Mouse (Mus musculus) gastrocnemius, postnatal 10 days (tissue): ENCODE results near the gene Rasl2-9. TPM values are rescaled to one million over a fixed set of nuclear protein-coding genes. Genes with fewer than 3 reads are reported as not detected.
A peak's percentile ranks its signal among the peaks of the same experiment; 100 is the strongest.
"Not testable (repeated sequence)": the region's sequence is repeated elsewhere in the genome, so short reads cannot be mapped to it uniquely, and the experiment has no call there.

Source experiments
- DNase-seq: peaks from one replicate; pipeline ENCODE4 v3.0.0; 2021; ENCODE audit warnings: mixed read lengths
- long read RNA-seq, 2 experiments: library from polyadenylated mRNA; stranded (forward); transcript quantifications; one replicate each; pipeline ENCODE4 v2.0.0; 2021
- total RNA-seq, 2 experiments: library from RNA; stranded (reverse); gene quantifications; 2 replicates each; pipeline ENCODE4 v1.2.3; 2021

The Rasl2-9 gene
- total RNA-seq, result 1 to 10 TPM; 2.4 to 2.6 TPM
- long read RNA-seq, experiment 1, result 0 reads
- long read RNA-seq, experiment 2, partial matches to known transcripts, result 0 of 3 reads
- long read RNA-seq, experiment 2, other reads (novel, unspliced or antisense), result 0 of 3 reads

GRCm38 (mm10) chr7:5125549-5126406, at the start of gene Rasl2-9:
Gene Rasl2-9, minus strand, starts transcription at chr7:5125950.
- DNase-seq, result peak; percentile 78

- DNase-seq, result not testable (repeated sequence)
Observed at GRCm38 (mm10) chr7:5149570-5149969, 23.8 kb upstream of the Rasl2-9 start, which contains the start of gene Vmn1r55. Gene Vmn1r55, minus strand, starts transcription at chr7:5149670.

- no peak for DNase-seq
Observed at GRCm38 (mm10) chr7:5125078-5125477, 672 bp downstream of the Rasl2-9 start.

- no peak for DNase-seq
Observed at GRCm38 (mm10) chr7:5116850-5117249, 8.9 kb downstream of the Rasl2-9 start, which contains the start of gene Rfpl4. Gene Rfpl4, minus strand, starts transcription at chr7:5116950.

GRCm38 (mm10) chr7:5112701-5113100, 13.0 kb downstream of the Rasl2-9 start:
- no peak for DNase-seq

- DNase-seq, result no peak
Observed at GRCm38 (mm10) chr7:5109301-5109700, 16.4 kb downstream of the Rasl2-9 start.

- no peak for DNase-seq
Observed at GRCm38 (mm10) chr7:5108272-5108671, 17.5 kb downstream of the Rasl2-9 start.

- DNase-seq, result no peak
Observed at GRCm38 (mm10) chr7:5102564-5102963, 23.2 kb downstream of the Rasl2-9 start.

GRCm38 (mm10) chr7:5101066-5101663, 24.6 kb downstream of the Rasl2-9 start:
- no peak for DNase-seq

GRCm38 (mm10) chr7:5099796-5100195, 26.0 kb downstream of the Rasl2-9 start:
- no peak for DNase-seq

GRCm38 (mm10) chr7:5098769-5099168, 27.0 kb downstream of the Rasl2-9 start:
- no peak for DNase-seq

- no peak for DNase-seq
Observed at GRCm38 (mm10) chr7:5092831-5093510, 32.8 kb downstream of the Rasl2-9 start.

- no peak for DNase-seq
Observed at GRCm38 (mm10) chr7:5092381-5092780, 33.4 kb downstream of the Rasl2-9 start.

- no peak for DNase-seq
Observed at GRCm38 (mm10) chr7:5091008-5091728, 34.6 kb downstream of the Rasl2-9 start.

- no peak for DNase-seq
Observed at GRCm38 (mm10) chr7:5089853-5090252, 35.9 kb downstream of the Rasl2-9 start.

- no peak for DNase-seq
Observed at GRCm38 (mm10) chr7:5087886-5088285, 37.9 kb downstream of the Rasl2-9 start.

- no peak for DNase-seq
Observed at GRCm38 (mm10) chr7:5086921-5087440, 38.8 kb downstream of the Rasl2-9 start.

- DNase-seq, result no peak
Observed at GRCm38 (mm10) chr7:5085512-5085911, 40.2 kb downstream of the Rasl2-9 start.

- DNase-seq, result no peak
Observed at GRCm38 (mm10) chr7:5083325-5084105, 42.2 kb downstream of the Rasl2-9 start.

- DNase-seq, result no peak
Observed at GRCm38 (mm10) chr7:5081939-5082338, 43.8 kb downstream of the Rasl2-9 start.

GRCm38 (mm10) chr7:5081241-5081640, 44.5 kb downstream of the Rasl2-9 start:
- DNase-seq, result no peak
